Mouse (Mus musculus): ENCODE measurements around the gene Il13ra2.
"Not testable (repeated sequence)": the region's sequence is repeated elsewhere in the genome, so short reads cannot be mapped to it uniquely, and the experiment has no call there.

The Il13ra2 gene

GRCm38 (mm10) chrX:147429129-147429528 is at the start of gene Il13ra2:
Il13ra2 (minus strand) TSS chrX:147429192.
- DNase-seq (ENCODE audit: low spot score) = no peak

GRCm38 (mm10) chrX:147453610-147454009 is 24.6 kb upstream of the Il13ra2 start, which contains the start of gene Vmn1r239-ps:
Vmn1r239-ps (minus strand) TSS chrX:147453710.
- DNase-seq (ENCODE audit: low spot score) = not testable (repeated sequence)

- no peak for DNase-seq (ENCODE audit: low spot score)
Observed at GRCm38 (mm10) chrX:147443386-147443785, 14.4 kb upstream of the Il13ra2 start.

GRCm38 (mm10) chrX:147435400-147435799 is 6.4 kb upstream of the Il13ra2 start:
- DNase-seq (ENCODE audit: low spot score) = no peak

GRCm38 (mm10) chrX:147429753-147430152 is 761 bp upstream of the Il13ra2 start:
- DNase-seq (ENCODE audit: low spot score) = no peak

GRCm38 (mm10) chrX:147393446-147393845 is 35.5 kb downstream of the Il13ra2 start:
- DNase-seq (ENCODE audit: low spot score) = no peak

GRCm38 (mm10) chrX:147349167-147349566 is 79.8 kb downstream of the Il13ra2 start:
- DNase-seq (ENCODE audit: low spot score) = no peak
